Mouse (Mus musculus) forebrain, embryonic 16.5 days (tissue): ENCODE results near the gene Mapk8ip2. TPM values are rescaled to one million over a fixed set of nuclear protein-coding genes. Genes with fewer than 3 reads are reported as not detected.

ENCODE experiments used
- ATAC-seq: fragments of 200-750 bp; cut with Nextera tagmentation; 2 replicates; pipeline ENCODE4 v1.8.0; 2017; ENCODE audit warnings: mild to moderate bottlenecking, moderate library complexity
- H3K27ac ChIP-seq: fragments of 300-500 bp; sonication (generic); 2 replicates; pipeline ENCODE4 v1.5.1; 2014; ENCODE audit warnings: low read length, control low read depth
- H3K27me3 ChIP-seq: fragments of 300-500 bp; sonication (generic); replicated peaks from 2 replicates; pipeline ENCODE4 v1.6.1; 2014; ENCODE audit warnings: low read length; ENCODE audit not compliant: control insufficient read depth, insufficient read depth
- H3K36me3 ChIP-seq: fragments of 300-500 bp; sonication (generic); 2 replicates; pipeline ENCODE4 v1.6.1; 2014; ENCODE audit not compliant: control insufficient read depth, insufficient read depth
- H3K4me1 ChIP-seq: fragments of 300-500 bp; sonication (generic); replicated peaks from 2 replicates; pipeline ENCODE4 v1.6.1; 2014; ENCODE audit warnings: low read length; ENCODE audit not compliant: control insufficient read depth, insufficient read depth
- H3K4me2 ChIP-seq: fragments of 300-500 bp; sonication (generic); 2 replicates; pipeline ENCODE4 v1.6.1; 2014; ENCODE audit warnings: mild to moderate bottlenecking, low read length, control low read depth
- H3K4me3 ChIP-seq: fragments of 300-500 bp; sonication (generic); replicated peaks from 2 replicates; pipeline ENCODE4 v1.5.1; 2014; ENCODE audit warnings: mild to moderate bottlenecking, low read length, control low read depth
- H3K9ac ChIP-seq: fragments of 300-500 bp; sonication (generic); replicated peaks from 2 replicates; pipeline ENCODE4 v1.6.1; 2014; ENCODE audit warnings: low read depth, low read length, control low read depth
- H3K9me3 ChIP-seq: fragments of 300-500 bp; sonication (generic); 2 replicates; pipeline ENCODE4 v1.6.1; 2016; ENCODE audit warnings: low read length; ENCODE audit not compliant: control insufficient read depth
- WGBS: fragments of 180-500 bp; shearing (Covaris S2); extraction: QIAGEN DNeasy Blood & Tissue Kit; methylation state at CpG from one replicate; pipeline ENCODE4 v1.1.7; 2014; 5-methylcytosine and 5-hydroxymethylcytosine counted together
- polyA plus RNA-seq: library from polyadenylated mRNA; unstranded; fragments of >200 nt; fragmentation: Nextera tagmentation; extraction: Ambion mirVana; gene quantifications from 2 replicates; pipeline ENCODE4 v1.2.1, GENCODE M21; 2015

Gene Mapk8ip2
- polyA plus RNA-seq, 1 experiment from 2014 or later, result 81.9 TPM

- H3K9ac ChIP-seq, result no peak overlapping the region
- 0 out of 2 replicates have a peak, but pooled peaks cover 5% of the 10 kb centered on the region for H3K27me3 ChIP-seq
- WGBS, result 94% methylated on average over 9 of the region's 9 CpGs
- H3K4me3 ChIP-seq, result no peak overlapping the region
- no peaks in the 10 kb centered on the region for H3K9me3 ChIP-seq
- peaks cover 8% of the 10 kb centered on the region for H3K4me1 ChIP-seq
- peaks cover 3% of the 10 kb centered on the region for H3K36me3 ChIP-seq
- ATAC-seq, result no peak
- H3K4me2 ChIP-seq, result no peak overlapping the region
- no peak overlapping the region for H3K27ac ChIP-seq
Measured at GRCm38 (mm10) chr15:89504838-89505237, 51.1 kb downstream of the Mapk8ip2 start.

- WGBS, result 95% methylated on average over 8 of the region's 8 CpGs
- H3K36me3 ChIP-seq, result peaks cover 3% of the 10 kb centered on the region
- ATAC-seq, result no peak
Measured at GRCm38 (mm10) chr15:89507751-89508150, 54.0 kb downstream of the Mapk8ip2 start.

GRCm38 (mm10) chr15:89512679-89513078 lies 59.0 kb downstream of the Mapk8ip2 start:
- no peak for ATAC-seq
- no peak overlapping the region for H3K9ac ChIP-seq
- H3K9me3 ChIP-seq, result no peaks in the 10 kb centered on the region
- no peaks in the 10 kb centered on the region for H3K4me1 ChIP-seq
- no peaks in the 10 kb centered on the region for H3K27me3 ChIP-seq
- H3K36me3 ChIP-seq, result no peaks in the 10 kb centered on the region
- H3K4me2 ChIP-seq, result no peak overlapping the region
- 76% methylated on average over 4 of the region's 4 CpGs for WGBS
- no peak overlapping the region for H3K4me3 ChIP-seq
- H3K27ac ChIP-seq, result no peak overlapping the region

More at GRCm38 (mm10) chr15:89507751-89508150, 54.0 kb downstream of the Mapk8ip2 start:
- Histone ChIP-seq H3K4me3 (no peak overlapping the region), H3K27ac (no peak overlapping the region), H3K27me3 (no peaks in the 10 kb centered on the region), H3K4me1 (no peaks in the 10 kb centered on the region), H3K9ac (no peak overlapping the region), H3K4me2 (no peak overlapping the region), H3K9me3 (no peaks in the 10 kb centered on the region)

Other genes starting within 250 kb of the Mapk8ip2 start
- gene Ppp6r2, start 242.4 kb upstream of the Mapk8ip2 start, polyA plus RNA-seq, result 77.8 and 90.8 TPM in 2 replicates
- 81.8 and 97.2 TPM in 2 replicates for gene Sbf1, start 138.6 kb upstream of the Mapk8ip2 start, polyA plus RNA-seq
- not detected in 2 replicates for gene Adm2, start 131.2 kb upstream of the Mapk8ip2 start, polyA plus RNA-seq
- gene Miox, start 119.5 kb upstream of the Mapk8ip2 start, polyA plus RNA-seq, result not detected in 2 replicates
- gene Lmf2, start 98.3 kb upstream of the Mapk8ip2 start, polyA plus RNA-seq, result 29.5 and 32.3 TPM in 2 replicates
- gene Ncaph2, start 98.2 kb upstream of the Mapk8ip2 start, polyA plus RNA-seq, result 138 and 140 TPM in 2 replicates
- gene Sco2, start 80.1 kb upstream of the Mapk8ip2 start, polyA plus RNA-seq, result 10.1 and 14.1 TPM in 2 replicates
- 1.7 and 2.6 TPM in 2 replicates for gene Tymp, start 76.9 kb upstream of the Mapk8ip2 start, polyA plus RNA-seq
- gene Odf3b, start 74.6 kb upstream of the Mapk8ip2 start, polyA plus RNA-seq, result 1.9 and 3.3 TPM in 2 replicates
- gene Klhdc7b, start 69.0 kb upstream of the Mapk8ip2 start, polyA plus RNA-seq, result not detected in 2 replicates
- gene Syce3, start 43.4 kb upstream of the Mapk8ip2 start, polyA plus RNA-seq, result not detected in 2 replicates
- gene Cpt1b, start 28.1 kb upstream of the Mapk8ip2 start, polyA plus RNA-seq, result 1.2 and 1.8 TPM in 2 replicates
- 5.2 and 7.0 TPM in 2 replicates for gene C730034F03Rik, start 24.3 kb upstream of the Mapk8ip2 start, polyA plus RNA-seq
- not detected in 2 replicates for gene Gm44502, start 24.2 kb upstream of the Mapk8ip2 start, polyA plus RNA-seq
- 77.7 and 79.3 TPM in 2 replicates for gene Chkb, start 24.0 kb upstream of the Mapk8ip2 start, polyA plus RNA-seq
- 23.9 and 27.9 TPM in 2 replicates for gene Arsa, start 23.5 kb downstream of the Mapk8ip2 start, polyA plus RNA-seq
- gene Shank3, start 45.7 kb downstream of the Mapk8ip2 start, polyA plus RNA-seq, result 9.3 and 14.1 TPM in 2 replicates
- 0.92 and 2.3 TPM in 2 replicates for gene Acr, start 114.4 kb downstream of the Mapk8ip2 start, polyA plus RNA-seq
- gene Rabl2, start 138.0 kb downstream of the Mapk8ip2 start, polyA plus RNA-seq, result 53.6 and 64.4 TPM in 2 replicates